Mouse (Mus musculus): Measurements from ENCODE around the gene Kcnn3.

GRCm38 (mm10) chr3:89516321-89516720 lies 3.6 kb upstream of the Kcnn3 start:
- TF ChIP-seq HCFC1 (IDR thresholded peaks at IDR 0.05; ENCODE audit: borderline replicate concordance, insufficient read depth, low read length) (no peak), MAFK (IDR thresholded peaks at IDR 0.05; ENCODE audit: insufficient read depth, low read depth, low read length) (no peak), ZNF384 (IDR thresholded peaks at IDR 0.05; ENCODE audit: low read depth, low read length) (no peak), ZC3H11A (IDR thresholded peaks at IDR 0.05; ENCODE audit: borderline replicate concordance, low read depth, low read length) (no peak), CHD2 (IDR thresholded peaks at IDR 0.05; ENCODE audit: low read depth, low read length) (no peak)
